Mouse (Mus musculus) testis, adult 2 months (tissue): ENCODE measurements around the gene Rbfox1.

ENCODE experiments used
- CTCF ChIP-seq: fragments of 200-500 bp; IDR thresholded peaks from 2 replicates; pipeline ENCODE4 v1.5.1; 2012; ENCODE audit warnings: low read depth, mild to moderate bottlenecking, inconsistent platforms, low read length, moderate library complexity; ENCODE audit not compliant: control insufficient read depth, insufficient read depth, insufficient replicate concordance
- POLR2A ChIP-seq: fragments of 200-500 bp; IDR thresholded peaks from 2 replicates; pipeline ENCODE4 v1.6.1; 2012; ENCODE audit warnings: low read depth, mild to moderate bottlenecking, inconsistent platforms, low read length, moderate library complexity; ENCODE audit not compliant: control insufficient read depth

- TF ChIP-seq CTCF: no peak
- TF ChIP-seq POLR2A: no peak
These were observed 127.7 kb downstream of the Rbfox1 start for GRCm38 (mm10) chr16:6012853-6013252.
